Mouse (Mus musculus): ENCODE measurements around the gene Phldb1. TPM values are rescaled to one million over a fixed set of nuclear protein-coding genes. Genes with fewer than 3 reads are reported as not detected.

The Phldb1 gene
- polyA plus RNA-seq, 1 experiment, result 131 TPM

DNA sequence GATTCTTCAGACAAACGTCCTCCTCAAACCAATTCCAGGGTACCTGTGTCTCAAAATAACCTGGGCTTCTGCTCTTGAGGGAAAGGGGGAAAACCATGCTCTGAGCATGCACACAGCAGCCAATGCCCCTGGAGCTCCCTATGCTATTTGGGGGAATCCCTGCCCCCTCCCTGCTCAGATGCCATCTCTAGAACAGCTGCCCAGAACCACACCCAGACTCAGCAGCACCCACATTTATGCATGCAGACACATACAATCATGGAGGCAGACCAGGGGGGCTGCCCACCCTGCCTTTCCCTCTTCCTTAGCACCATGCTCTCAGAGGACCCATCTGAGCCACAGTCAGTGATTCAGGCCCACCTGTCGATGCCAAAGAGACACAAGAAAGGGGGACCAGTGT is 21.4 kb downstream of the Phldb1 start:
- Histone ChIP-seq H3K4me1 (ENCODE audit: control insufficient read depth, insufficient read depth, low read length) (no peaks in the 10 kb centered on the region), H3K27ac (ENCODE audit: insufficient read depth, low read length) (no peak overlapping the region), H3K4me3 (ENCODE audit: insufficient read depth, low read length) (no peak overlapping the region)
- TF ChIP-seq POLR2A (IDR thresholded peaks at IDR 0.05; ENCODE audit: extremely low read depth, insufficient read depth, low read length) (no peak), CTCF (IDR thresholded peaks at IDR 0.05; ENCODE audit: extremely low read depth, insufficient read depth, low read length) (no peak)

DNA sequence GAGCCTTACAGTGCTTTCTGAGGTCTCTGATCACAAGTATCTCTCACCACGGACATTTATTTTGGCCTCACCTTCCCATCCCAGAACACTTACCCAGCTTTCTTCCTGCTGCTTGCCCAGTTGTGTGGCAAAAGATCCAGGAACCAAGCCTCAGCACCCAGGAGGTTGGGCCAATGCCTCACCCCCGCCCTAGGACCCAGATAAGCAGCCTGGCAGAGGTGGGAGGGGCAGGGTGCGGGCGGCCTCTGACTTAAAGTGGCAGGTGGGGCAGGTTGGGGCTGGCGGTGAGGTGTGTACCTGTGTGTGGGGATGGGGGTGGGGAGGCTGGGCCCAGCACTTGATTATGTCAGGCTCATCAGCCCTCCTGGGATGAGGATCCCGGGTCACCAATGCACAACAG is 21.9 kb downstream of the Phldb1 start:
- Histone ChIP-seq H3K4me3 (ENCODE audit: insufficient read depth, low read length) (no peak overlapping the region), H3K4me1 (ENCODE audit: control insufficient read depth, insufficient read depth, low read length) (no peaks in the 10 kb centered on the region), H3K27ac (ENCODE audit: insufficient read depth, low read length) (no peak overlapping the region)
- no peak for TF ChIP-seq CTCF (IDR thresholded peaks at IDR 0.05; ENCODE audit: extremely low read depth, insufficient read depth, low read length)

DNA sequence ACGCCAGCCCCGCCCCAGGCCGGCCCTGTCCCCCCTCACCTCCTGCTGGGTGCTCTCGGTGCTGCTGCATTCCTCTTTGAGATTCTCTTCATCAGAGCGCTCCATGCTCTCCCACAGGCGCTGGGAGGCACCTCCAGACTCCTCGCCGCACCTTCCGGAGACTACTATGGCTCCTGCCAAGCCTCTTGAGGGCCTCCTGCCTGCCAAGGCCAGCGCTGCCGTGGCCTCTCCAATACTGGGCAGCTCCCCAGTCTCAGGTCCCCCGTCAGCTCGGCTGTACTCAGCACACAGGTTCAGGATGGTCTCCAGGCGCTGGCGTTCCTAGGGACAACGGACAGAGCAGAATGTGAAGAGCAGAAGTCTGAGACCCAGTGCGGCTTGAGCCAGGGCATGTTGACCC is 23.4 kb downstream of the Phldb1 start:
- Histone ChIP-seq H3K4me1 (ENCODE audit: control insufficient read depth, insufficient read depth, low read length) (no peaks in the 10 kb centered on the region), H3K27ac (ENCODE audit: insufficient read depth, low read length) (no peak overlapping the region), H3K4me3 (ENCODE audit: insufficient read depth, low read length) (no peak overlapping the region)
- no peak for TF ChIP-seq POLR2A (IDR thresholded peaks at IDR 0.05; ENCODE audit: extremely low read depth, insufficient read depth, low read length)
- no peak for TF ChIP-seq CTCF (IDR thresholded peaks at IDR 0.05; ENCODE audit: extremely low read depth, insufficient read depth, low read length)

DNA sequence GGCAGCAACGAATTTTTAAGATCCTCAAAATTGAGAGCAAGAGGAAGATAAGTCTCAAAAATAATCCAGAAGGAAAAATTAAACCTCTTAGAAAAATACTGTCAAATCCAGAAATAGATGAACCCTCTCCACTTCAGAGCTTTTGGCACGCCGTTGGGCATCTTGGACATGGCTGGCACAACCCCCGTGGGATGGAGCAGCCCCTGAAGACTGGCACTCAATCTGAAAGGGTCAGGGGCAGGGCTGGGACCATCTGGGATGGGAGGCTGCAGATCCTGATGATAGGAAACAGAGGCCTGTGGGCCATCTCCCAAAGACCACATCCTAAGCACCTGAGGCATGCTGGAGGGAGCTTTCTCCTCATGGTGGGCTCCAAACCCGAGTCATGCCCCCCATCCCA is 24.8 kb downstream of the Phldb1 start:
- Histone ChIP-seq H3K4me1 (ENCODE audit: control insufficient read depth, insufficient read depth, low read length) (peaks cover 2% of the 10 kb centered on the region; the same call in 1 of the 2 replicates), H3K27ac (ENCODE audit: insufficient read depth, low read length) (no peak overlapping the region)
- TF ChIP-seq POLR2A (IDR thresholded peaks at IDR 0.05; ENCODE audit: extremely low read depth, insufficient read depth, low read length) (no peak), CTCF (IDR thresholded peaks at IDR 0.05; ENCODE audit: extremely low read depth, insufficient read depth, low read length) (no peak)

DNA sequence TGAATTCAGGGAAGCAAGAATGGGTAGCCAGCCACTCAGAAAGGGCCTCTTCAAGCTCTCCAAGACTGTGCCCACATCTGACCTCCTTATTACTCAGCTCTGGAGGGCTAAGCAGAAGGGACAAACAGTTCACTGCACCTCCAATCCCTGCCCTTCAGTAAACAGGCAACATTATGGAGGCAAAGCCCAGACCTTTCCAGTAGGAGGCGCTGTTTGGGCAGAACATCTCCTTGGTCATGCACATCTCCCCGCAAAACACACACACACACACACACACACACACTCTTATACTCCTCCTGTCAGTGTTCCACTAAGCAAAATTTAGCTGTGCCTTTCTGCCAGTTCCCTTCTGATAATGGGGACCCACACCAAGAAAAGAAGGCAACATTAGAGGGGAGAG is 25.4 kb downstream of the Phldb1 start:
- peak; percentile 52; the same call in 1 of the 2 replicates for TF ChIP-seq CTCF (IDR thresholded peaks at IDR 0.05; ENCODE audit: extremely low read depth, insufficient read depth, low read length)
- no peak for TF ChIP-seq POLR2A (IDR thresholded peaks at IDR 0.05; ENCODE audit: extremely low read depth, insufficient read depth, low read length)
- Histone ChIP-seq H3K27ac (ENCODE audit: insufficient read depth, low read length) (no peak overlapping the region), H3K4me3 (ENCODE audit: insufficient read depth, low read length) (no peak overlapping the region), H3K4me1 (ENCODE audit: control insufficient read depth, insufficient read depth, low read length) (peaks cover 2% of the 10 kb centered on the region; the same call in 1 of the 2 replicates)

More for the DNA sequence above, 24.8 kb downstream of the Phldb1 start:
- H3K4me3 ChIP-seq (ENCODE audit: insufficient read depth, low read length), result no peak overlapping the region

DNA sequence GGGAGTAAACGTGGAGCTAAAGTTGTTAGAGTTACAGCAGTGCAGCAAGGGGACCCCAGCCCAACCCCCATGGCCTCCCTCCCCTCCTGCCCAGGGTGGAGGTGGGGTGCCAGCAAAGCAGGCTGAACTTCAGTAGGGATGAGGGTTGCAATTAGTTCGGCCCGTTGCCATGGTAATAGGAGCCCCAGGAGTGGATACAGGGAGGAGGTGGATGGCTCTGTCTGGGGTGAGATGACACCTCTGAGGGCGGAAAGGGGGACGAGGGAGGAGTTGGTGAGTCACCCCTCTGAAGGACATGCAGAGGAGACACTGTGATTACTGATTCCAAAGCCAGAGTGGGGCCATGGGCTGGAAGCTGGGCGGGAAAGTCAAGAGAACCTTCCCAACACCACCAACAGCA is 26.1 kb downstream of the Phldb1 start:
- H3K27ac ChIP-seq (ENCODE audit: insufficient read depth, low read length), result no peak overlapping the region
- no peak overlapping the region for H3K4me3 ChIP-seq (ENCODE audit: insufficient read depth, low read length)
- TF ChIP-seq CTCF (IDR thresholded peaks at IDR 0.05; ENCODE audit: extremely low read depth, insufficient read depth, low read length), result no peak
- no peak for TF ChIP-seq POLR2A (IDR thresholded peaks at IDR 0.05; ENCODE audit: extremely low read depth, insufficient read depth, low read length)
- H3K4me1 ChIP-seq (ENCODE audit: control insufficient read depth, insufficient read depth, low read length), result peaks cover 2% of the 10 kb centered on the region; the same call in 1 of the 2 replicates

DNA sequence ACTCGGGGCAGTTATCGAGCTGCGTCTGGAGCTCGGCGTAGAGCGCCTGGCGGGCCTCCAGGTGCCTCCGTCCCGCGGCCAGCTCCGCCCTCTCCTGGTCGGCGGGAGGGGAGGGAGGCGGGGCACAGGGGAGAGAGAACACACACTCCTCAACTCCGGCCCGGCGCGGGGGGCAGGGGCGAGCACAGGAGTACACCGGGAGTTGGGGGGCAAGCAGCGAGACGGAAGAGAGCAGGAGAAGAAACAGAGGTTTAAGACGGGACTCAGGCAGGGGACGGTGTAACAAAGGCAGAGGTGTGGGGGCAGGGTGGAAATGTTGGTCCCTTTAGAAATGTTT is 26.6 kb downstream of the Phldb1 start:
- Histone ChIP-seq H3K4me1 (ENCODE audit: control insufficient read depth, insufficient read depth, low read length) (peaks cover 2% of the 10 kb centered on the region; the same call in 1 of the 2 replicates), H3K4me3 (ENCODE audit: insufficient read depth, low read length) (no peak overlapping the region; the same call in 1 of the 2 replicates), H3K27ac (ENCODE audit: insufficient read depth, low read length) (no peak overlapping the region)
- TF ChIP-seq CTCF (IDR thresholded peaks at IDR 0.05; ENCODE audit: extremely low read depth, insufficient read depth, low read length), result no peak
- TF ChIP-seq POLR2A (IDR thresholded peaks at IDR 0.05; ENCODE audit: extremely low read depth, insufficient read depth, low read length), result no peak

DNA sequence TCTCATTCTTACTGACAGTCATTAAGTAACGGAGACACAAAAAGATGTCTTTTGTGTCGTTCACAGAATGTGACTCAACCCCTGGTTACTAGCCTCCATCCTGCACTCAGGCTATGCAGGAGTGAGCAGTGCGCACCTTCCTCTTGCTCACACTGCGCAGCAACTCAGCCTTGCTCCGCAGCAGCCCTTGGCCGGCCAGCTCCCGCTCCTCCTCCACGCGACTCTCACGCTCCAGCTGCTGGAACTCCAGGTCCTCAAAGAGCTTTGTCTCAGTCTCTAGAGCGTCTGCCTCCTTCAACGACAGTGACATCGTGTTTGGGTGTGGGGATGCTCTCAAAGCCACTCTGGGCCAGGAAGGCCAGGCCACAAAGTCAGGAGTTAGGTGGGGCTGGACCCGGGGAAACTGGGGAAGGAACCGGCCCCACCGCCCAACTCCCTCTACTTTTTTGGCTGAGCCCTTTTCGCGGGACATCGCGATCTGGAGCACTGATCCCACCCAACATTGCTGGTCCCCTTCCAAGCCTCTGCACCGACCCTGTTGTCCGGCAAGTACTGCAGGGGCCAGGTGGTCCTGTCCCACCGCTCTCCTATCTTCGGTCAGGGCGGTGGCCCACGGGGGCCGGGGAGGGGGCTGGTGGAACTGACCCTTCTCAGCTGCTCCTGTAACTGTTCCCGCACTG is 27.1 kb downstream of the Phldb1 start:
- H3K4me3 ChIP-seq (ENCODE audit: insufficient read depth, low read length), result no peak overlapping the region
- no peak overlapping the region for H3K27ac ChIP-seq (ENCODE audit: insufficient read depth, low read length)
- H3K4me1 ChIP-seq (ENCODE audit: control insufficient read depth, insufficient read depth, low read length), result peaks cover 2% of the 10 kb centered on the region; the same call in 1 of the 2 replicates
- TF ChIP-seq CTCF (IDR thresholded peaks at IDR 0.05; ENCODE audit: extremely low read depth, insufficient read depth, low read length), result no peak
- no peak for TF ChIP-seq POLR2A (IDR thresholded peaks at IDR 0.05; ENCODE audit: extremely low read depth, insufficient read depth, low read length)

DNA sequence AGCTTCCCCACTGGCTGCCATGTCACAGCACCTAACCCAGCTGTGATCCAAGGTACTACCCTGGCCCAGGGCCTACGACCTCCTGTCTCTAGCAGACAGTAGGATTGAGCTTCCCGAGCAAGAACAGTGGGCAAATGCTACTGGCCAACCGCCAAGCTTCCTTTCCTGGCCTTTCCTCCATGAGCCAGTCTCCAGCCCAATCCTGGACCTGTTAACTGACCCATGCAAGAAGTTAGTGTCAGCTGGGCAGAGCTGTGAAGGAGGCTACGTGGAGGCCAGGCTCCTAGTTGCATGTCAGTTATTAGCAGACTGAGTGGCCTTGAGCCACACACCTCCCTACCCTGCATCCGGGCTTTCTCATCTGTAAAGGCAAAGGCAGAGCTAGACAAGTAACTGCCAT is 35.3 kb downstream of the Phldb1 start:
- Histone ChIP-seq H3K4me1 (ENCODE audit: control insufficient read depth, insufficient read depth, low read length) (no peaks in the 10 kb centered on the region), H3K4me3 (ENCODE audit: insufficient read depth, low read length) (no peak overlapping the region), H3K27ac (ENCODE audit: insufficient read depth, low read length) (no peak overlapping the region)
- TF ChIP-seq POLR2A (IDR thresholded peaks at IDR 0.05; ENCODE audit: extremely low read depth, insufficient read depth, low read length) (no peak), CTCF (IDR thresholded peaks at IDR 0.05; ENCODE audit: extremely low read depth, insufficient read depth, low read length) (no peak)

DNA sequence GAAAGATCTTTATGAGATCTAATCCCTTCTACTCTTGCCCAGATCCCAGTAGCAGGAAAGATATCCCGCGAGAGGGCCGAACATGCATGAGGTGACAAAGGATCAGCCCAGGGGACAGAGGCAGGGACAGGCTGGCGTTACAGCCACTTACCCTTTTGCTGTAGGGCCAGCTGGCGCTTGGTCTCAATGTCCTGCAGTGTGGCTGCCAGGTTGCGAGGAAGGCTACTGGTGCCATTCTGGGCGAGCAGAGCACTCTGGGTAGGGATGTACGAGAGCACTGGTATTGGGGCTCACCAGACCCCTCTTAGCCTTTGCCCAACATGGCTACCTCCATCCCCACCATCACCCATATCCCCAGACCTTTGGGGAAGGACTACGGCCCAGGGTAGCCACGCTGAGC is 35.8 kb downstream of the Phldb1 start:
- TF ChIP-seq CTCF (IDR thresholded peaks at IDR 0.05; ENCODE audit: extremely low read depth, insufficient read depth, low read length) (no peak), POLR2A (IDR thresholded peaks at IDR 0.05; ENCODE audit: extremely low read depth, insufficient read depth, low read length) (no peak)
- Histone ChIP-seq H3K27ac (ENCODE audit: insufficient read depth, low read length) (no peak overlapping the region), H3K4me1 (ENCODE audit: control insufficient read depth, insufficient read depth, low read length) (no peaks in the 10 kb centered on the region)

More for the DNA sequence above, 35.8 kb downstream of the Phldb1 start:
- no peak overlapping the region for H3K4me3 ChIP-seq (ENCODE audit: insufficient read depth, low read length)
